Mouse (Mus musculus) embryonic facial prominence, embryonic 14.5 days (tissue): ENCODE data around the gene Pde5a. TPM values are rescaled to one million over a fixed set of nuclear protein-coding genes. Genes with fewer than 3 reads are reported as not detected.

Experiments used
- ATAC-seq: fragments of 200-750 bp; cut with Nextera tagmentation; 2 replicates; pipeline ENCODE4 v1.8.0; 2017; ENCODE audit warnings: low read depth, moderate number of reproducible peaks, moderate TSS enrichment
- DNase-seq: peaks from one replicate; pipeline ENCODE4 v3.0.0-alpha.2; 2015; ENCODE audit warnings: low spot score
- H3K27ac ChIP-seq: fragments of 300-500 bp; sonication (generic); replicated peaks from 2 replicates; pipeline ENCODE4 v1.5.1; 2014; ENCODE audit warnings: low read depth, mild to moderate bottlenecking, low read length, moderate library complexity
- H3K27me3 ChIP-seq: fragments of 300-500 bp; sonication (generic); replicated peaks from 2 replicates; pipeline ENCODE4 v1.6.1; 2014; ENCODE audit warnings: low read length; ENCODE audit not compliant: control insufficient read depth, insufficient read depth
- H3K36me3 ChIP-seq: fragments of 300-500 bp; sonication (generic); 2 replicates; pipeline ENCODE4 v1.6.1; 2014; ENCODE audit warnings: low read length, mixed read lengths; ENCODE audit not compliant: control insufficient read depth, insufficient read depth
- H3K4me1 ChIP-seq: fragments of 300-500 bp; sonication (generic); 2 replicates; pipeline ENCODE4 v1.6.1; 2014; ENCODE audit warnings: antibody characterized with exemption, low read length; ENCODE audit not compliant: control insufficient read depth, insufficient read depth
- H3K4me2 ChIP-seq: fragments of 300-500 bp; sonication (generic); 2 replicates; pipeline ENCODE4 v1.6.1; 2014; ENCODE audit warnings: low read depth, mild to moderate bottlenecking, low read length, moderate library complexity, mixed read lengths
- H3K4me3 ChIP-seq: fragments of 300-500 bp; sonication (generic); 2 replicates; pipeline ENCODE4 v1.5.1; 2014; ENCODE audit warnings: low read depth, mild to moderate bottlenecking, low read length
- H3K9ac ChIP-seq: fragments of 300-500 bp; sonication (generic); 2 replicates; pipeline ENCODE4 v1.6.1; 2014; ENCODE audit warnings: low read depth, mild to moderate bottlenecking, low read length, moderate library complexity, mixed read lengths
- H3K9me3 ChIP-seq: fragments of 300-500 bp; sonication (generic); 2 replicates; pipeline ENCODE4 v1.6.1; 2016; ENCODE audit warnings: low read length; ENCODE audit not compliant: control insufficient read depth
- WGBS: fragments of 180-500 bp; shearing (Covaris S2); extraction: QIAGEN DNeasy Blood & Tissue Kit; methylation state at CpG from one replicate; pipeline ENCODE4 v1.1.7; 2014; 5-methylcytosine and 5-hydroxymethylcytosine counted together
- polyA plus RNA-seq: library from polyadenylated mRNA; unstranded; fragments of >200 nt; fragmentation: Nextera tagmentation; extraction: Ambion mirVana; gene quantifications from 2 replicates; pipeline ENCODE4 v1.2.1, GENCODE M21; 2014

The Pde5a gene
- polyA plus RNA-seq, 1 experiment from 2014 or later, result 6.7 TPM

- no peak for DNase-seq
- ATAC-seq, result no peak
- H3K27ac ChIP-seq, result no peak overlapping the region
- H3K9ac ChIP-seq, result no peak overlapping the region
- no peak overlapping the region for H3K4me3 ChIP-seq
- no peaks in the 10 kb centered on the region for H3K27me3 ChIP-seq
- H3K4me1 ChIP-seq, result no peaks in the 10 kb centered on the region
- WGBS, result 90% methylated on average over 9 of the region's 9 CpGs
- H3K4me2 ChIP-seq, result no peak overlapping the region
- H3K9me3 ChIP-seq, result peaks cover 9% of the 10 kb centered on the region; the same call in 1 of the 2 replicates
- peaks cover 12% of the 10 kb centered on the region; the same call in 1 of the 2 replicates for H3K36me3 ChIP-seq
Observed at GRCm38 (mm10) chr3:122788314-122788713, 59.6 kb downstream of the Pde5a start.

- WGBS, result 97% methylated on average over 6 of the region's 6 CpGs
- Histone ChIP-seq H3K9ac (no peak overlapping the region), H3K4me3 (no peak overlapping the region), H3K4me2 (no peak overlapping the region), H3K36me3 (peaks cover 12% of the 10 kb centered on the region; the same call in 1 of the 2 replicates), H3K4me1 (no peaks in the 10 kb centered on the region), H3K27me3 (no peaks in the 10 kb centered on the region), H3K9me3 (peaks cover 9% of the 10 kb centered on the region; the same call in 1 of the 2 replicates), H3K27ac (no peak overlapping the region)
- ATAC-seq (no peak), DNase-seq (no peak)
Observed at GRCm38 (mm10) chr3:122789544-122789943, 60.8 kb downstream of the Pde5a start.

- peaks cover 19% of the 10 kb centered on the region for H3K36me3 ChIP-seq
- H3K4me1 ChIP-seq, result peaks cover 12% of the 10 kb centered on the region
- WGBS, result 59% methylated on average over 6 of the region's 6 CpGs
- no peak overlapping the region for H3K4me2 ChIP-seq
- no peak overlapping the region for H3K4me3 ChIP-seq
- ATAC-seq (peak; percentile 24; the same call in 1 of the 2 replicates), DNase-seq (no peak)
- no peaks in the 10 kb centered on the region for H3K27me3 ChIP-seq
- H3K9me3 ChIP-seq, result no peaks in the 10 kb centered on the region
- no peak overlapping the region for H3K9ac ChIP-seq
- H3K27ac ChIP-seq, result no peak overlapping the region
Observed at GRCm38 (mm10) chr3:122800050-122800449, 71.3 kb downstream of the Pde5a start.

GRCm38 (mm10) chr3:122800553-122801435 lies 72.0 kb downstream of the Pde5a start:
- Histone ChIP-seq H3K4me1 (peaks cover 12% of the 10 kb centered on the region), H3K4me2 (no peak overlapping the region), H3K27me3 (no peaks in the 10 kb centered on the region), H3K4me3 (no peak overlapping the region), H3K27ac (peak overlapping the region; percentile 49; the same call in 1 of the 2 replicates), H3K9me3 (no peaks in the 10 kb centered on the region), H3K36me3 (peaks cover 19% of the 10 kb centered on the region), H3K9ac (no peak overlapping the region)
- WGBS, result 40% methylated on average over 10 of the region's 10 CpGs
- DNase-seq (peak; percentile 57), ATAC-seq (peak; percentile 73; the same call in 1 of the 2 replicates)

- DNase-seq (peak; percentile 56), ATAC-seq (peak; percentile 44)
- Histone ChIP-seq H3K9me3 (no peaks in the 10 kb centered on the region), H3K4me1 (peaks cover 12% of the 10 kb centered on the region), H3K27ac (peak overlapping the region; percentile 49), H3K4me2 (no peak overlapping the region), H3K36me3 (peaks cover 14% of the 10 kb centered on the region), H3K9ac (no peak overlapping the region), H3K27me3 (no peaks in the 10 kb centered on the region), H3K4me3 (no peak overlapping the region)
- 66% methylated on average over 15 of the region's 15 CpGs for WGBS
Observed at GRCm38 (mm10) chr3:122801436-122802221, 72.9 kb downstream of the Pde5a start.

- Histone ChIP-seq H3K4me2 (no peak overlapping the region), H3K9me3 (no peaks in the 10 kb centered on the region), H3K36me3 (peaks cover 9% of the 10 kb centered on the region), H3K27me3 (no peaks in the 10 kb centered on the region), H3K27ac (peak overlapping the region; percentile 22; the same call in 1 of the 2 replicates), H3K9ac (no peak overlapping the region), H3K4me1 (no peaks in the 10 kb centered on the region), H3K4me3 (no peak overlapping the region)
- no peak for ATAC-seq
- 55% methylated on average over 8 of the region's 8 CpGs for WGBS
- peak; percentile 78 for DNase-seq
Observed at GRCm38 (mm10) chr3:122807313-122807712, 78.6 kb downstream of the Pde5a start.

GRCm38 (mm10) chr3:122810090-122810863 lies 81.5 kb downstream of the Pde5a start:
- H3K36me3 ChIP-seq, result no peaks in the 10 kb centered on the region
- DNase-seq (no peak), ATAC-seq (no peak)
- no peak overlapping the region for H3K27ac ChIP-seq
- H3K9ac ChIP-seq, result no peak overlapping the region
- H3K9me3 ChIP-seq, result no peaks in the 10 kb centered on the region
- H3K27me3 ChIP-seq, result no peaks in the 10 kb centered on the region
- no peak overlapping the region for H3K4me2 ChIP-seq
- WGBS, result 88% methylated on average over 2 of the region's 2 CpGs
- H3K4me3 ChIP-seq, result no peak overlapping the region
- peaks cover 8% of the 10 kb centered on the region; the same call in 1 of the 2 replicates for H3K4me1 ChIP-seq

- ATAC-seq (no peak), DNase-seq (no peak)
- Histone ChIP-seq H3K4me3 (no peak overlapping the region), H3K9me3 (no peaks in the 10 kb centered on the region), H3K4me2 (no peak overlapping the region), H3K9ac (no peak overlapping the region), H3K27ac (no peak overlapping the region), H3K36me3 (no peaks in the 10 kb centered on the region), H3K4me1 (peaks cover 8% of the 10 kb centered on the region; the same call in 1 of the 2 replicates), H3K27me3 (no peaks in the 10 kb centered on the region)
- 88% methylated on average over 5 of the region's 5 CpGs for WGBS
Observed at GRCm38 (mm10) chr3:122810986-122811385, 82.2 kb downstream of the Pde5a start.
